Mouse (Mus musculus) monocyte, adult 5-6 weeks (primary cell): ENCODE data around the gene Sepsecs. TPM values are rescaled to one million over a fixed set of nuclear protein-coding genes. Genes with fewer than 3 reads are reported as not detected.

Experiments
- ATAC-seq: fragments of 153-309, 156-312 bp; replicated peaks from 2 replicates; pipeline ENCODE4 v1.8.0; 2017; ENCODE audit warnings: mild to moderate bottlenecking; ENCODE audit not compliant: low TSS enrichment, insufficient number of reproducible peaks, severe bottlenecking, poor library complexity, low FRiP score
- total RNA-seq: library from RNA; stranded (forward); fragments of 200-1000, 200-491, 200-594 nt; gene quantifications from 3 replicates; pipeline ENCODE4 v1.2.3, GENCODE M21; 2017

Gene Sepsecs
- total RNA-seq, 1 experiment from 2014 or later = 8.8 TPM

- ATAC-seq = no peak
These were observed 54.1 kb downstream of the Sepsecs start for GRCm38 (mm10) chr5:52615421-52615820.

DNA sequence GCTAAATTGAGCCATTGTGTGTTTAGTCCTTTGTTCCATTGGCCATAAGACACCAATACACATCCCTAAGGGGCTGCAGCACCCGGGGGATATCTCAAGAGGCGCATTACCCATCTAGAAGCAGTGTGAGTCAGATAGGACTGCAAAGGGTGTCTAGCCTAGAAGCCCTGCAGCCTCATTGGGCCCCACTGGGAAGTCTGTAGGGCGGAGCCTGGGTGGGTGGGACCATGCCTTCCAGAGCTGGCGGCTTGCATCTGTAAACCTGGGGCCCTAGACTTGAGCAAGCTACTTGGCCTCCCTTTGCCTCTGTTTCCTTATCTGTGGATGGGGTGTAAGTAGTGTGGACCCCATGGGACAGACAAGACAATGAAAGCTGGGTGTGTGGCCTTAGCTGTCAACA, 54.8 kb downstream of the Sepsecs start:
- no peak for ATAC-seq

- ATAC-seq = no peak
These were observed 56.7 kb downstream of the Sepsecs start for GRCm38 (mm10) chr5:52612776-52613175.

- ATAC-seq = no peak
These were observed 58.1 kb downstream of the Sepsecs start for GRCm38 (mm10) chr5:52611315-52611895.

- no peak for ATAC-seq
These were observed 59.2 kb downstream of the Sepsecs start for GRCm38 (mm10) chr5:52610306-52610705.

DNA sequence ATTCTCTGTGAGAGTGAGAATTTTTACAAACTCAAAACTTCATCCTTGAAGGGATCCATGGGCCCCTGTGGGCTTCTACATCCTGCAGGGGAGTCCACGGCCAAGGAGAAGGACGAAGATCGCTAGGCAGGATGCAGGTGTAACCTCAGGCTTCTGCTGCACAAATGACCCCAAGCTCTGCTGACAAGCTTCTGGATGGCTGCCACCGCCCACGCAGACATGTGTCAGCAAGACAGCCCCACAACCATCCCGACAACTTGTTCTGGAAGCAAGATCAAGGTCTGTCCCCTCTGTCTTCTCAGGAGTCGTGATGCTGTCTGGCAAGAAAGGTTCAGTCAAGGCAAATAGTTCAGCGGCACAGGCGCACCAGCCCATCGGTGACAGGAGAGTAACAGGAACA, 59.8 kb downstream of the Sepsecs start:
- no peak for ATAC-seq

GRCm38 (mm10) chr5:52604582-52605041, 64.9 kb downstream of the Sepsecs start:
- no peak for ATAC-seq

GRCm38 (mm10) chr5:52590612-52591011, 78.9 kb downstream of the Sepsecs start:
- ATAC-seq = no peak

Other genes starting within 250 kb of the Sepsecs start
- not detected in 3 replicates for gene Ccdc149, start 198.2 kb downstream of the Sepsecs start, total RNA-seq
- gene Lgi2, start 103.2 kb downstream of the Sepsecs start, total RNA-seq = 0.10 TPM in 1 of 3 replicates, not detected in the others
- gene Pi4k2b, start 71.9 kb upstream of the Sepsecs start, total RNA-seq = 10.7 to 27.5 TPM (median 22.0 TPM) in 3 replicates
- 7.8 to 21.0 TPM (median 10.4 TPM) in 3 replicates for gene Zcchc4, start 105.7 kb upstream of the Sepsecs start, total RNA-seq
- 44.5 to 78.4 TPM (median 70.0 TPM) in 3 replicates for gene Anapc4, start 164.3 kb upstream of the Sepsecs start, total RNA-seq